Mouse (Mus musculus) layer of hippocampus, postnatal 25 days (tissue): ENCODE measurements around the gene Abca14. TPM values are rescaled to one million over a fixed set of nuclear protein-coding genes. Genes with fewer than 3 reads are reported as not detected.

Source experiments
- DNase-seq, 2 experiments: peaks; one replicate each; pipeline ENCODE4 v3.0.0; 2022; ENCODE audit warnings: mixed read lengths in 2 of 2, low spot score in 1 of 2; ENCODE audit errors: extremely low spot score in 1 of 2
- total RNA-seq, 2 experiments: library from RNA; stranded (reverse); gene quantifications; 2 replicates each; pipeline ENCODE4 v1.2.3; 2021

Abca14 gene
- total RNA-seq = under 1 TPM in 1 of 2 experiments, not detected in 1; 0.14 TPM

GRCm38 (mm10) chr7:120203789-120204188, at the start of gene Abca14:
Gene Abca14, plus strand, starts transcription at chr7:120203961.
- DNase-seq = peak; percentile 85 to 95

- DNase-seq = no peak
These were observed 46.8 kb upstream of the Abca14 start for GRCm38 (mm10) chr7:120156841-120157409.

- DNase-seq = no peak
These were observed 46.1 kb upstream of the Abca14 start for GRCm38 (mm10) chr7:120157575-120158061.

- DNase-seq = no peak
These were observed 45.6 kb upstream of the Abca14 start for GRCm38 (mm10) chr7:120158121-120158613.

- DNase-seq = no peak
These were observed 40.0 kb upstream of the Abca14 start for GRCm38 (mm10) chr7:120163581-120164251.

GRCm38 (mm10) chr7:120172188-120172700, 31.5 kb upstream of the Abca14 start:
- DNase-seq = no peak

- no peak for DNase-seq
These were observed 30.0 kb upstream of the Abca14 start, which contains the start of gene Anks4b for GRCm38 (mm10) chr7:120173603-120174244. Gene Anks4b, plus strand, starts transcription at chr7:120173858.

- no peak for DNase-seq
These were observed 28.8 kb upstream of the Abca14 start for GRCm38 (mm10) chr7:120174723-120175504.

- no peak for DNase-seq
These were observed 26.1 kb upstream of the Abca14 start for GRCm38 (mm10) chr7:120177611-120178010.

- DNase-seq = no peak
These were observed 24.8 kb upstream of the Abca14 start for GRCm38 (mm10) chr7:120178935-120179334.

- DNase-seq = no peak
These were observed 23.2 kb upstream of the Abca14 start for GRCm38 (mm10) chr7:120180547-120180946.

GRCm38 (mm10) chr7:120181401-120182230, 22.1 kb upstream of the Abca14 start:
- DNase-seq = no peak

GRCm38 (mm10) chr7:120182891-120183290, 20.9 kb upstream of the Abca14 start:
- DNase-seq = no peak

- DNase-seq = no peak
These were observed 14.8 kb upstream of the Abca14 start for GRCm38 (mm10) chr7:120188946-120189345.

- DNase-seq = no peak
These were observed 14.2 kb upstream of the Abca14 start for GRCm38 (mm10) chr7:120189369-120190149.

GRCm38 (mm10) chr7:120190150-120190665, 13.6 kb upstream of the Abca14 start:
- DNase-seq = no peak

- no peak for DNase-seq
These were observed 11.6 kb upstream of the Abca14 start for GRCm38 (mm10) chr7:120192207-120192606.

GRCm38 (mm10) chr7:120192816-120193215, 10.9 kb upstream of the Abca14 start:
- no peak for DNase-seq
